Mouse (Mus musculus): ENCODE results near the gene Scrt2. TPM values are rescaled to one million over a fixed set of nuclear protein-coding genes. Genes with fewer than 3 reads are reported as not detected.

Gene Scrt2
- polyA plus RNA-seq, 1 experiment from 2014 or later, result not detected

DNA sequence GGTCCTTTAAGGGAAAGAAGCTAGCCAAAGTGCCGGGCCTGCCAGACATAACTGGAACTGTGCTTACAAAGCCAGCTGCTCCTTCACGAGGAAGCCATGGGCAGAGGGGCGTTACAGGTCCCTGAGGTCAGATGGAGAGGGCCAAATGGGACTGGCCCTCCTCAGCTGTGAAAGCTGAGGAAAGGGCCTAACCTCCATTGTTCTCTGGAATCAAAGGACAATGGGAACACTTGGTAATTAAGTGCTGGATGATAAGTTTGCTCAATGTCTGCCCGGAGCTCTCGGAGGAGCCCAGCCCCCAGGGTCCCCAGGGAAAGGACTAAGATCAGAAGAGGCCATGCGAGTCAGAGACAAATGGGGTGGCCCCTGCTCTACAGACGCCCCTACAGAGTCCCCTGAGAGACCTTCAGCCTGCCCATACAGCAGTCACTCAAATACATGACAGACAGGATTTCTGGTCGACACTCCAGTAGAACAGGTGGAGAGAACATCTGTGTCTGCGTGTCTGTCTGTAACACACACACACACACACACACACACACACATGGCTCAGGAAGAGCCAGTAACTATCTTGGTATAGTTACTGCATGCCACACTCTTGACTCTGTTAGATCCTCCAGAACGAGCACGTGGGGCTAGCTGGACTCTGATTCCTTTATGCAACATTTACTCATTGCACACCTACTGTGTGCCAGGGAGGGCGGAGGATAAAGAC is 10.2 kb downstream of the Scrt2 start:
- Histone ChIP-seq H3K9ac (no peak overlapping the region), H3K36me3 (ENCODE audit: insufficient read depth) (no peaks in the 10 kb centered on the region), H3K4me1 (ENCODE audit: insufficient read depth) (no peaks in the 10 kb centered on the region), H3K27ac (ENCODE audit: low read depth) (no peak overlapping the region), H3K27me3 (ENCODE audit: insufficient read depth, low read length) (peaks cover 60% of the 10 kb centered on the region), H3K9me3 (ENCODE audit: low read depth, low read length) (no peaks in the 10 kb centered on the region), H3K4me3 (ENCODE audit: low read depth, low read length) (no peak overlapping the region), H3K4me2 (no peak overlapping the region)
- TF ChIP-seq CTCF (IDR thresholded peaks at IDR 0.05; ENCODE audit: low read depth), result no peak
- no peak for DNase-seq
- no peak for ATAC-seq (ENCODE audit: insufficient read depth)
- 32% methylated on average over 12 of the region's 12 CpGs for WGBS

DNA sequence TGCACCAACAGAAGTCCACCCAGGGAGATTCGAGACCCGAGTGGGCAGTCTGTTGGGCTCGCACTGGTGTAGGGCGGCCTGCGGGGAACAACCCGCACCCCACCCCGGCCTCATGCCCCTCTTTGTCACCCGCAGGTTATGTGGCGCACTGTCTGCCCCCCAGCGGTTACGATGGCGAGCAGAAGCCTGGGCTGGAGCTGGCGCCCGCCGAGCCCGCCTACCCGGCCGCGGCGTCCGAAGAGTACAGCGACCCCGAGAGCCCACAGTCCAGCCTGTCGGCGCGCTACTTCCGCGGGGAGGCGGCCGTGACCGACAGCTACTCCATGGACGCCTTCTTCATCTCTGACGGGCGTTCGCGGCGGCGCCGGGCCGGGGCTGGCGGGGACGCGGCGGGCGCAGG is 11.6 kb downstream of the Scrt2 start:
- TF ChIP-seq CTCF (IDR thresholded peaks at IDR 0.05; ENCODE audit: low read depth), result peak; percentile 29; the same call in 1 of the 2 replicates
- Histone ChIP-seq H3K4me2 (peak overlapping the region; percentile 60), H3K4me3 (ENCODE audit: low read depth, low read length) (peak overlapping the region; percentile 37), H3K27me3 (ENCODE audit: insufficient read depth, low read length) (peaks cover 60% of the 10 kb centered on the region), H3K4me1 (ENCODE audit: insufficient read depth) (no peaks in the 10 kb centered on the region), H3K36me3 (ENCODE audit: insufficient read depth) (no peaks in the 10 kb centered on the region), H3K9ac (no peak overlapping the region), H3K27ac (ENCODE audit: low read depth) (no peak overlapping the region), H3K9me3 (ENCODE audit: low read depth, low read length) (no peaks in the 10 kb centered on the region)
- 3% methylated on average over 44 of the region's 45 CpGs for WGBS
- peak; percentile 33; the same call in 1 of the 2 replicates for ATAC-seq (ENCODE audit: insufficient read depth)
- peak; percentile 34 for DNase-seq

DNA sequence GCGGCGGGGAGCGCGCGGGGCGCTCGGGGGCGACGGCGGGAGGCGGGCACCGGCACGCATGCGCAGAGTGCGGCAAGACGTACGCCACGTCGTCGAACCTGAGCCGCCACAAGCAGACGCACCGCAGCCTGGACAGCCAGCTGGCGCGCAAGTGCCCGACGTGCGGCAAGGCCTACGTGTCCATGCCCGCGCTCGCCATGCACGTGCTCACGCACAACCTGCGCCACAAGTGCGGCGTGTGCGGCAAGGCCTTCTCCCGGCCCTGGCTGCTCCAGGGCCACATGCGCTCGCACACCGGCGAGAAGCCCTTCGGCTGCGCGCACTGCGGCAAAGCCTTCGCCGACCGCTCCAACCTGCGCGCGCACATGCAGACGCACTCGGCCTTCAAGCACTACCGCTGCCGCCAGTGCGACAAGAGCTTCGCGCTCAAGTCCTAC is 12.0 kb downstream of the Scrt2 start:
- 1% methylated on average over 59 of the region's 60 CpGs for WGBS
- Histone ChIP-seq H3K4me1 (ENCODE audit: insufficient read depth) (no peaks in the 10 kb centered on the region), H3K27me3 (ENCODE audit: insufficient read depth, low read length) (peaks cover 60% of the 10 kb centered on the region), H3K9ac (no peak overlapping the region), H3K27ac (ENCODE audit: low read depth) (no peak overlapping the region), H3K4me2 (peak overlapping the region; percentile 60), H3K36me3 (ENCODE audit: insufficient read depth) (no peaks in the 10 kb centered on the region), H3K9me3 (ENCODE audit: low read depth, low read length) (no peaks in the 10 kb centered on the region), H3K4me3 (ENCODE audit: low read depth, low read length) (peak overlapping the region; percentile 37)
- ATAC-seq (ENCODE audit: insufficient read depth), result peak; percentile 23; the same call in 1 of the 2 replicates
- peak; percentile 50 for DNase-seq
- no peak for TF ChIP-seq CTCF (IDR thresholded peaks at IDR 0.05; ENCODE audit: low read depth)

DNA sequence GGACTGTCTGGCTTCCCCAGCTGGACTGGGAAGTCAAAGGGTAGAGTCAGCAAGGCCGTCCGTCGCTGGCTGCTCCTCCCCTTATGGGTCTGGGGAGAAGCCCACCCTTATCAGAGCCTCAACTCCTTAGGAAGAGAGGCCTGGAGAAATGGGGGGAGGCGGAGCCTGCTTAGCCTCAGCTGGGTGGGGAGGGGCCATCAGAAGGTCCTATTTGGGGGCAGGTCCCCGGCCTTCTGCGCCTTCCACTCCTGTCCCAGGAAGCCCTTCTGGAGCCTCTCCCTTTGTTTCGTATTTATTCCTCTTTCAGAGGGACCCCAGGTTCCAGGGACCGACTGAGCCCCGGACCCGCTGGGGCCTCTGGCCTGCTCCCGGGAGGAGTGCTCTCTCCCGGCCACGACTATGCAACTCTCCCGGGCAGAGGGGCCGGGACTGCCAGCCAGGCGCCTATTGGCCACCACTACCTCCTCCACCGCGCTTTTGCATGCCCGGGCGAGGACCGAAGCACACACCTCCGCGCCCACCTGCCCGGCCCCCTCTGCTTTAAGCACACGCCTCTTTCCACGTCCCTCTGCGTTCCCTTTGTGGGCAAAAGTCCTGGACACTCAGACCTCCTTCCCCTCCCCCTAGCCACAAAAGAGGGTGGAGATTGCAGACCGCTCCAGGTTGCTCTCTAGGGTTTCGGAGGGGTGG is 13.7 kb downstream of the Scrt2 start:
- Histone ChIP-seq H3K36me3 (ENCODE audit: insufficient read depth) (no peaks in the 10 kb centered on the region), H3K4me3 (ENCODE audit: low read depth, low read length) (peak overlapping the region; percentile 8; the same call in 1 of the 2 replicates), H3K4me1 (ENCODE audit: insufficient read depth) (no peaks in the 10 kb centered on the region), H3K9me3 (ENCODE audit: low read depth, low read length) (no peaks in the 10 kb centered on the region), H3K9ac (no peak overlapping the region), H3K27me3 (ENCODE audit: insufficient read depth, low read length) (peaks cover 60% of the 10 kb centered on the region), H3K4me2 (peak overlapping the region; percentile 47), H3K27ac (ENCODE audit: low read depth) (no peak overlapping the region)
- 5% methylated on average over 29 of the region's 29 CpGs for WGBS
- no peak for TF ChIP-seq CTCF (IDR thresholded peaks at IDR 0.05; ENCODE audit: low read depth)
- ATAC-seq (ENCODE audit: insufficient read depth) (peak; percentile 32; the same call in 1 of the 2 replicates), DNase-seq (peak; percentile 10)

DNA sequence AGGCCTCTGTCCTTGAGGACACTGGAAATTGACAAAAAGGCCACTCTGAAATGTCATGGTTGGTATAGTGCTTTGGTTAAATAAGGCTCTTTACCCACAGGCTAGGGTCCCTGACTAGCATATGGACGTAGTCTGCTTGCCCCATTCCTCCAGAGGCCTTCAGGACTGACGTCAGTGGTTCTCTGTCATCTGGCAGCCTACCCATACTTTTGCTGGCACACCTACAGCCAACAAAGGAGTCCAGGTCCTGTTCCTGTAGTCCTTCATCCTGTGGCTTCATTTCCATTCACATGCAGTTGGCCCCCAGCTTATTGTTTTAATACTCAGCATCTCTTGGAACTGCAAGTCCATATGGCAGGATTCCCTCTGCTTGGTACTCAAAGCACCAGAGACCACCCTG is 15.6 kb downstream of the Scrt2 start:
- ATAC-seq (ENCODE audit: insufficient read depth) (no peak), DNase-seq (no peak)
- Histone ChIP-seq H3K9me3 (ENCODE audit: low read depth, low read length) (no peaks in the 10 kb centered on the region), H3K4me3 (ENCODE audit: low read depth, low read length) (no peak overlapping the region), H3K27me3 (ENCODE audit: insufficient read depth, low read length) (peaks cover 45% of the 10 kb centered on the region), H3K27ac (ENCODE audit: low read depth) (no peak overlapping the region), H3K9ac (no peak overlapping the region), H3K4me1 (ENCODE audit: insufficient read depth) (no peaks in the 10 kb centered on the region), H3K4me2 (no peak overlapping the region), H3K36me3 (ENCODE audit: insufficient read depth) (no peaks in the 10 kb centered on the region)
- WGBS, result 72% methylated on average over 2 of the region's 2 CpGs
- no peak for TF ChIP-seq CTCF (IDR thresholded peaks at IDR 0.05; ENCODE audit: low read depth)

DNA sequence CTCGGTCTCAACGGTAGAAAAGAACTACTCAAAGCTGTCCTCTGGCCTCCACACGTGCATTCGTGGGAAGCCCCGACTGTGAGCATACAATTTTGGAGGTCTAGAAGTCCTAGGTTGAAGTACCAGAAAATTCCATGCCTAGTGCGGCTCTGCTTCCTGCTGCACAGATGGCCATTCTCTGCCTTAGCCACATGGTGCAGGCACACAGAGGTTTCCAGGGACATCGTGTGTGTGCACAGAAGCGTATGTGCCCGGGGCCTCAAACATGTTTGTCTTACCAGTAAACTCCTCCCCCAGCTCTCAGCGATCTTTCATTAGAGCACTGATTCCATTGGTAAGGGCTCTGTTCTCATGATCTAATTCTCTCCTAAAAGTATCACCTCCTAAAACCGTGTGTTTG is 16.6 kb downstream of the Scrt2 start:
- ATAC-seq (ENCODE audit: insufficient read depth) (no peak), DNase-seq (no peak)
- H3K4me1 ChIP-seq (ENCODE audit: insufficient read depth), result no peaks in the 10 kb centered on the region
- H3K4me3 ChIP-seq (ENCODE audit: low read depth, low read length), result no peak overlapping the region
- H3K9ac ChIP-seq, result no peak overlapping the region
- no peaks in the 10 kb centered on the region for H3K9me3 ChIP-seq (ENCODE audit: low read depth, low read length)
- no peaks in the 10 kb centered on the region for H3K36me3 ChIP-seq (ENCODE audit: insufficient read depth)
- WGBS, result 67% methylated on average over 11 of the region's 11 CpGs
- no peak for TF ChIP-seq CTCF (IDR thresholded peaks at IDR 0.05; ENCODE audit: low read depth)
- H3K4me2 ChIP-seq, result no peak overlapping the region
- H3K27me3 ChIP-seq (ENCODE audit: insufficient read depth, low read length), result peaks cover 35% of the 10 kb centered on the region
- no peak overlapping the region for H3K27ac ChIP-seq (ENCODE audit: low read depth)

DNA sequence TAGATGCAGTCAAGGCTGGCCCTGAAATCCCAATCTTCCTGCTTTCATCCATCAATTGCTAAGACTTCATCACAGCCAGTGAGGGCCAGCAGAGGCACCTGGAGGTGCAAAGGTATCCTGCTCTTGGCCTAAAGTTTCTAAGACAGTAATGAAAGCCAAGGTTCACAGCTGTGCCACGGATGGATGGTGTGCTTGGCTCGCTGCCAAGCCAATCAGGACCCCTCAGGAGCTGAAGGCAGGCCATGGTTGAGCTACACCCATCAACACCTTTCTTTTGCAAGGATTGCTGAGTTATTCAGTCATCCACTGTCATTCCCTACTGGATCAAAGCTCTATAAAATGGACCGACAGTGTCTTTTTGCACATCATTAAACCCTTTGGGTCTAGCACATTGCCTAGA is 18.2 kb downstream of the Scrt2 start:
- DNase-seq (no peak), ATAC-seq (ENCODE audit: insufficient read depth) (no peak)
- Histone ChIP-seq H3K27ac (ENCODE audit: low read depth) (no peak overlapping the region), H3K36me3 (ENCODE audit: insufficient read depth) (no peaks in the 10 kb centered on the region), H3K9me3 (ENCODE audit: low read depth, low read length) (no peaks in the 10 kb centered on the region), H3K4me3 (ENCODE audit: low read depth, low read length) (no peak overlapping the region), H3K4me1 (ENCODE audit: insufficient read depth) (no peaks in the 10 kb centered on the region), H3K4me2 (no peak overlapping the region), H3K9ac (no peak overlapping the region), H3K27me3 (ENCODE audit: insufficient read depth, low read length) (peaks cover 24% of the 10 kb centered on the region)
- WGBS, result 50% methylated on average over 3 of the region's 3 CpGs
- no peak for TF ChIP-seq CTCF (IDR thresholded peaks at IDR 0.05; ENCODE audit: low read depth)
